Mouse (Mus musculus) layer of hippocampus, adult 9-11 months (tissue): ENCODE measurements around the gene Tcea2.
A peak's percentile ranks its signal among the peaks of the same experiment; 100 is the strongest.

Source experiments
- DNase-seq: peaks from one replicate; pipeline ENCODE4 v3.0.0; 2022

Tcea2 gene

DNA sequence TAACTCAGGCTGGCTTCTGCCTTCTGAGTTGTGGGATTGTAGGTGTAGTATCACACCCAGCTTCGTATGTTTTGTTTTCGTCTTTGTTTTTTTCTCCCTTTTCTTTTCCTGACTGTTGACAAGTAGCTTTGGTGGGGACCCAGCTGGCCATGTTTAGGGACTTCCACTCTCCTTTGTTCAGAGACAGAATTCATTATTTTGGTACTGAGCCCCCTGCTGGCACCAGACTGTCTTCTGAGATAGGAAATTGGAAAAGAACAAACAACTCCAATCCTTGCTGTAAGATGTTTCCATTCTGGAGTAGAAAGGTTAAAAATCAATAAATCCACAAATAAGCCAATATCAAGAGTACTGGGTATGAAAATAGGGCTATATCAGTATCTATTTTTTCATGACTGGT, 3.7 kb upstream of the Tcea2 start:
- DNase-seq, result no peak

DNA sequence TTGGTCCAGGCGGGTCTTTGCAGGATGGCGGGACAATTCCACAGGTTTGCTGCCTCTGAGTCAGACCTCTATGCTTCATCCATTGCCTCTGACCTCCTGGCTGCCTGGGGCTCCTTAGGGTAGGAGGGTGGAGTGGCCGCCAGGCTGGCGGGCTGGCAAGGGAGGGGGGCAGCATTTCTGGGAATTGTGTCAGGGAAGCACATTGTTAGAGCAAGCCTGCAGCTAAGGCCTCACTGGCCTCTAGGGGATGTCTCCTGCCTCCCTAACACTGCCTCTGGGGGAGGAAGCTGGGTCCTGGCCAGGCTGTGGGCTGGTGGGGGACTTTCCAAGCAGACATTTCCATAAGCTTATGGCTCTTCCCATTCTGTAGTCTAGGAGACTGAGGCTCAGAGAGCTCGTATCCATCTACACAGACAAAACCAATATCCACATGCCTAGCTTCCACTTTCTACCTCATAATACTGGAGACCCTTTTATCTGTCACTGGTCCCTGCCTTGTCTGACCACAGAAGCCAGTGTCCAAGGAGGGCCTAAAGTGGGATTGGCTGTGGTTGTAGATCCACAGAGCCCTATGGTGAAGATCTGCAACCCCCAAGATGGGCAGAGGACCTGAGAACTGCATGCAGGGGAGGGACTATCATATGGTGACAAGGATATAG, 2.9 kb upstream of the Tcea2 start:
- DNase-seq, result no peak

GRCm38 (mm10) chr2:181677755-181678098, 2.4 kb upstream of the Tcea2 start:
- no peak for DNase-seq

- DNase-seq, result peak; percentile 89
These were observed 1.3 kb upstream of the Tcea2 start for GRCm38 (mm10) chr2:181678780-181679179.

DNA sequence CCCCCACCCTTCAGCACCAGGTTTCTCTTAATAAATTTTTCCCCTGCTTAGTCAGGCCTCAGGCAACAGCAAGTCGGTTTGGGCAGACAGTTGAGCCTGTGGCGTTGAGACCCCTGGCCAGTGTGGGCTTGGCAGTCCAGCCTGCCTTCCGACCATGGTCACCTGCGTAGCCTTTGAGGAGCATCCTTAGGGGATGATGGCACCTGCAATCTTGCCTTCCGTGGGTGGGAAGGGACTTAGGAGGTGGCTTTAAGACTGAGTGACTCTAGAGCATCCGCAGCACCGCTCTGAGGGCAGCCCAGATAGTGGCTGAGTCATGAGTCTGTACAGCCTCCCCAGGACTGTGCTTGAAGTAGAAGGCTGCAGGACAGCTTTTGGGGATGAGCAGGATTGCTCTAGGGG, 607 bp downstream of the Tcea2 start:
- DNase-seq, result no peak

DNA sequence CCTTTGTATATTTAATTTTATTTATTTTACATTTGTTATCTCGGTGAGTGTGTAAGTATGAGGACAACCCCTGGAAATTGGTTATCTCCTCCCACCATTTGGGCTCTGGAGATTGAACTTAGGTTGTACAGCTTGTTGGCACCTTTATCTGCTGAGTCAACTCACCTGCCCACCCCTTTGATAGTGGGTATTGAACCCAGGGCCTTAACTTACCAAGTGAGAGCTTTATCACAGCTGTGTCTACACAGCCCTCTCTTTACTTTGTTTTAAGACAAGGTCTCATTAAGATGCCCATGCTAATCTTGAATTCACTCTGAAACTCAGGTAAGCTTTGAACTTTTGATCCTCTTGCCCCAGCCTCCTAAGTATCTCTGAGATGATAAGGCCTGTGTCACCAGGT, 1.9 kb downstream of the Tcea2 start:
- no peak for DNase-seq

DNA sequence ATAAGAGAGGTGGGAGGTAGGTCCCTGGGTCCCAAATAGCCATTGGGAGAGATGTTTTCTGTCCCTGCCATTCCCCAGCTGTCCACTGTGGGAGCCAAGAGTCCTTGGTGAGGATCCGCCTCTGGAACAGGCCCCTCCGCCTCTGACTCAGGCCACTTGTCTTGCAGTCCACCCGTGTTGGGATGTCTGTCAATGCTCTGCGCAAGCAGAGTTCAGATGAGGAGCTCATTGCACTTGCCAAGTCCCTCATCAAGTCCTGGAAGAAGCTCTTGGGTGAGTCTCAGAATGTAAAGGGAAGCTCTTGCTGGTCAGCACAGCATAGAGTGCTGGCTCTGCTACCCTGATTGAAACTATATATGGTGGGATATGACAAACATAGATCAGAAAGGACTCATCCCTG, 3.3 kb downstream of the Tcea2 start:
- DNase-seq, result no peak

GRCm38 (mm10) chr2:181684713-181685112, 4.6 kb downstream of the Tcea2 start:
- no peak for DNase-seq

- DNase-seq, result no peak
These were observed 5.6 kb downstream of the Tcea2 start for GRCm38 (mm10) chr2:181685686-181686085.

DNA sequence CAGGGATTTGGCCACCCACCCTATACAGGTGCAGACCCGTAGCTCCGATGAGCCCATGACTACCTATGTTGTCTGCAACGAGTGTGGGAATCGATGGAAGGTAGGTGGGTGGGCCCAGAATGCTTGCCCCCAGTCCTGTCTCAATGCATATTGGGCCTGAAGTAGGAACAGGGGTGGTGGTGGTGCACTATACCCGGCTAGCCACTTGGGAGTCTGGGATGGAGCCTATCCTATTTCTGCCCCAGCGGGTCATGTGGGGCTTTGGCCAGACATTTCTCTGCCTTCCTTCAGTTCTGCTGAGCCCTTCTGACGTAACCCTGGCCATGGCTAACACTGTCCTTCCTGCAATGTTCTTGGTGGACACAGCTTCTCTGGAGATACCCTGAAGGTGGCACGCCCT, 7.5 kb downstream of the Tcea2 start:
- DNase-seq, result no peak

GRCm38 (mm10) chr2:181689466-181690160, 9.5 kb downstream of the Tcea2 start:
- no peak for DNase-seq

DNA sequence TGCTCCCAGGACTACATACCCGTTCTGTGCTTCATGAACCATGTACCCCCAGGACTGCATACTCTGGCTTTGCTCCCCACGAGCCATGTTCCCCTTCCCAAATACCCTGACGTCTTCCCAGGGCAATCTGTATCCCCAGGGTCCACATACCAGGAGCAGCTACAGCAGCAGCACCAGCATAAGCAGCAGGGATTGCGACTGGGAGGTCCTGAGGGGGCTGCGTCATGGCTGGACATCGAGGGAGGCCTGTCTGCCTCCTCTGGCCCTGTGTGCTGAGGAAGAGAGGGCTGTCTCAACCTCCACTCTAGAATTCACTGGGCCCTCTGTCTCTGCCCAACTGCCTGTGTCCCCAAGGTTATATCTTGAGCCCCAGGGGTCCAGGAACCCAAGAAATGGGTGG, 11.0 kb downstream of the Tcea2 start:
- DNase-seq, result no peak

GRCm38 (mm10) chr2:181691571-181691970, 11.5 kb downstream of the Tcea2 start:
- DNase-seq, result no peak

GRCm38 (mm10) chr2:181692304-181692703, 12.2 kb downstream of the Tcea2 start:
- DNase-seq, result no peak

- peak; percentile 79 for DNase-seq
These were observed 13.5 kb downstream of the Tcea2 start, which contains the start of gene Rgs19 for GRCm38 (mm10) chr2:181693339-181694280. Gene Rgs19, minus strand, starts transcription at chr2:181693977.

DNA sequence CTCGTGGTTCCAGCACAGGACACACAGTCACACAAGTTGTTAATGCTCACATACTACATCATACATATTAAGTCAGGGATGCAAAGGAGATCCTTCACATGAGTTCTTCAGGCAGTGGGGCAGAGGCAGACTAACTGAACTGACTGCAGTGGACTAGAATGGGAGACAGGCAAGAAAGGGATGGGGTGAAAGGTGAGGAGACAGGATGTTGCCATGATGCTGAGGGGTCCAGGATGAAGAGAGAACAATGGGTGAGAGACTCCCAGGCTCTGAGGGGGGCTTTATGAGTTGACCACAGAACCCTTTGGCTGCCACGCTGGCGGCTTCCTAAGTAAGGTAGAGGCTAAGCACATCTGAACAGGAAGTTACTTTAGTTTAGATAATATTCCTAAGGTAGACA, 14.5 kb downstream of the Tcea2 start:
- no peak for DNase-seq

DNA sequence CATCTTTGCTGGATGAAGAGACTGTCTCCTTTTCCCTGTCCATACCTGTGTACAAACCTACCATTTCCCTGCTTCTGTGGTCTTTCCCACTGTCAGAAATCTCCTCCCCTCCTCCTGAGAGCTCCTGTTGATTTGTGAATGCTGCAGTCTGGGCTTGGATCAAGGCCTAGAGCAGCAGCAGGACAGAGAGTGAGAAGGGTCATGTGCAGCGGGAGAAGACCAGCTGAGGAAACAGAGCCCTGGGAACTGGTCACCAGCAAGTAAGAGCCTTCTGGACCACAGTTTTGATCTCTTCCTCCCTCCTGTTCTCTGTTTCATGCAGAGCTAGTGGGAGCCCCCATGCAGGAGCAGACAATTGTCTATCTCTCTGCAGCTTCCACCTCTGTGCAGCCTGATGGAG, 15.7 kb downstream of the Tcea2 start:
- DNase-seq, result no peak

DNA sequence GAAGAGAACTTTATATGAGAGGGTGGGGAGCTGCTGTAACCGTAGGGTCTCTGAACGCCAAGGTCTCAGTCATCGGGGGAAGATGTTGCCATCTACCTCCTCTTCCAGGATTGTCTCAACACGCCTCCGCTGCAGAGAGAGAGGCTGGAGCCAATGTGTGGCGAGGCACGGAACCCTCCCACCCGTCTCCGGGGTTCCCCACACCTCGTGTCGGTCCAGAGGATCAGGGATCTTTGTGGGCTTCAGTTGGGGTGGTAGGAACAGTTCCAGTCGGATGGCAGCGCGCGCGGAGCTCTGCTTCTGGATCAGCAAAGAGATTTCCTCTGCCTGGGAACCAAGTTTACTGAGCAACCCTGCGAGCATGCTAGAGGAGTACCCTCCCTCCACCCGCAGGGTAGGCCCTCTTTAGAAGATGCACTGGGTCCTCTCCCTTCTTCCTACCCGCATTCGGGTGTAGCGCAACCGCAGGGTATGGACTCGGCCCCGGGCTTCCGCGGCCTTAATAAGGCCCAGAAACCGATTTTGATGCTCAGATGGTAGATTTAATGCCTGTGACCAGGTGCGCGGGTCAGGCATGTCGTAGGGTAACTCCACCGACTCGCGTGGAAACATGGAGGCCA, 16.8 kb downstream of the Tcea2 start:
- DNase-seq, result no peak

GRCm38 (mm10) chr2:181698241-181698640, 18.1 kb downstream of the Tcea2 start, which contains the start of gene Lkaaear1:
Gene Lkaaear1, minus strand, starts transcription at chr2:181698442.
- DNase-seq, result no peak

DNA sequence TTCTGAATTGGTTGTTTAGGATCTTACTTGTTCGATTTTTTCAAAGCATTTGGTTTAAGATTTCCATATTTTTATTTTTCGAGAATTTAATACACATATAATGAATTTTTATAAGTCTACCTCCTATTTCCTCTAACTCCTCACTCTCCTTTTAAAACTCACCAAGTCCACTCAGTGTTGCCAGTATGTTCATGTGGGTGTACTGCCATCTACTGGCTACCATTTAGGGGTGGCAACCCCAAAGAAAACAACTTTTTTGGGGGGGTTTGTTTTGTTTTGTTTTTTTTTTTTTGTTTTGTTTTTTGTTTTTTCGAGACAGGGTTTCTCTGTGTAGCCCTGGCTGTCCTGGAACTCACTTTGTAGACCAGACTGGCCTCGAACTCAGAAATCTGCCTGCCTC, 26.6 kb downstream of the Tcea2 start:
- DNase-seq, result no peak

GRCm38 (mm10) chr2:181713749-181714148, 33.6 kb downstream of the Tcea2 start:
- peak; percentile 82 for DNase-seq

- peak; percentile 59 for DNase-seq
These were observed 34.8 kb downstream of the Tcea2 start, which contains the start of gene Oprl1 for GRCm38 (mm10) chr2:181714903-181715326. Gene Oprl1, plus strand, starts transcription at chr2:181715016.

GRCm38 (mm10) chr2:181715382-181715781, 35.3 kb downstream of the Tcea2 start:
- no peak for DNase-seq
